Mouse (Mus musculus) ES-E14 (cell line): ENCODE data around the gene Trappc6b.

Source experiments
- CHD2 ChIP-seq: IDR thresholded peaks from 2 replicates; pipeline ENCODE4 v1.6.1; 2014; ENCODE audit warnings: mild to moderate bottlenecking, low read depth, low read length, inconsistent platforms
- HCFC1 ChIP-seq: IDR thresholded peaks from 2 replicates; pipeline ENCODE4 v1.6.1; 2012; ENCODE audit warnings: low read length, inconsistent platforms, borderline replicate concordance; ENCODE audit not compliant: insufficient read depth
- ZNF384 ChIP-seq: IDR thresholded peaks from 2 replicates; pipeline ENCODE4 v1.6.1; 2012; ENCODE audit warnings: low read depth, low read length, inconsistent platforms

- no peak for TF ChIP-seq ZNF384
- no peak for TF ChIP-seq CHD2
- no peak for TF ChIP-seq HCFC1
These were observed 5.0 kb downstream of the Trappc6b start for GRCm38 (mm10) chr12:59056222-59056621.
